ENCODE assay signal across 38 mouse cellular contexts in genomic region chr12:73057492-73057891, GRCm38 (mm10). TPM values are rescaled to one million over a fixed set of nuclear protein-coding genes. Genes with fewer than 3 reads are reported as not detected.
"Had no signal": no experiment of that assay in that cellular context is flagged by ENCODE, and none has a peak within 500 bp of the region (broad histone marks: within the 10 kb centered on the region; RNA-seq: fewer than 3 reads in every experiment).

No protein-coding gene starts in this region.

- H3K4me2 ChIP-seq: heart, embryonic 11.5 days; heart, embryonic 12.5 days; heart, embryonic 13.5 days; heart, embryonic 15.5 days; hindbrain, embryonic 12.5 days; hindbrain, embryonic 13.5 days; hindbrain, embryonic 14.5 days; hindbrain, embryonic 15.5 days; intestine, embryonic 15.5 days; kidney, embryonic 15.5 days had no signal

- H3K9me3 ChIP-seq: heart, embryonic 10.5 days; heart, embryonic 12.5 days; heart, embryonic 13.5 days; heart, embryonic 15.5 days; hindbrain, embryonic 10.5 days; hindbrain, embryonic 12.5 days; hindbrain, embryonic 13.5 days; hindbrain, embryonic 15.5 days; intestine, embryonic 15.5 days; kidney, embryonic 15.5 days had no signal

- H3K27ac ChIP-seq: heart, embryonic 10.5 days; heart, embryonic 13.5 days; heart, embryonic 15.5 days; hindbrain, embryonic 10.5 days; hindbrain, embryonic 12.5 days; hindbrain, embryonic 13.5 days; hindbrain, embryonic 14.5 days; hindbrain, embryonic 15.5 days; hindbrain, postnatal 0 days; intestine, embryonic 15.5 days; kidney, embryonic 15.5 days; kidney, postnatal 0 days; layer of hippocampus, adult 2 months; left cerebral cortex, adult 2 months had no signal

- H3K9ac ChIP-seq: heart, embryonic 12.5 days; heart, embryonic 13.5 days; heart, embryonic 15.5 days; hindbrain, embryonic 12.5 days; hindbrain, embryonic 13.5 days; hindbrain, embryonic 14.5 days; hindbrain, embryonic 15.5 days; intestine, embryonic 15.5 days; kidney, embryonic 15.5 days had no signal

- ATAC-seq: hindbrain, embryonic 16.5 days; hindbrain, postnatal 0 days; inflammation-experienced regulatory T-cells, adult 6 months; intestine, embryonic 15.5 days; intestine, embryonic 16.5 days; intestine, postnatal 0 days had no signal

- DNase-seq: heart, postnatal 10 days; heart, postnatal 36 days; heart, postnatal 4 days; kidney, adult 11 months; kidney, adult 18-20 months; kidney, adult 2 months; kidney, adult 8-10 months; kidney, adult 9 months; kidney, postnatal 10 days; kidney, postnatal 14 days; kidney, postnatal 36 days; kidney, postnatal 4 days; layer of hippocampus, adult 9-11 months; layer of hippocampus, postnatal 36 days had no signal

- H3K4me3 ChIP-seq: heart, embryonic 10.5 days; heart, embryonic 12.5 days; heart, embryonic 13.5 days; heart, embryonic 15.5 days; hindbrain, embryonic 10.5 days; hindbrain, embryonic 12.5 days; hindbrain, embryonic 13.5 days; hindbrain, embryonic 15.5 days; intestine, embryonic 15.5 days; kidney, embryonic 15.5 days; layer of hippocampus, adult 2 months; left cerebral cortex, adult 2 months had no signal

- H3K36me3 ChIP-seq: heart, embryonic 10.5 days; heart, embryonic 12.5 days; heart, embryonic 13.5 days; heart, embryonic 15.5 days; hindbrain, embryonic 10.5 days; hindbrain, embryonic 12.5 days; hindbrain, embryonic 13.5 days; hindbrain, embryonic 15.5 days; intestine, embryonic 15.5 days; kidney, embryonic 15.5 days had no signal

RNA-seq across cellular contexts. Expression of gene Six1, which starts 3.8 kb away (rescaled TPM):
- total RNA-seq: hematopoietic stem cell, adult 5-6 weeks; layer of hippocampus, postnatal 25 days had no signal
- polyA plus RNA-seq: inflammation-experienced regulatory T-cells, adult 6 months; intestine, embryonic 14.5 days; intestine, embryonic 16.5 days; intestine, postnatal 0 days; large intestine, adult 2 months had no signal

RNA-seq across cellular contexts. Expression of gene Six4, which starts 55.8 kb away (rescaled TPM):
- total RNA-seq: hematopoietic stem cell, adult 5-6 weeks had no signal
